Mouse (Mus musculus) ES-E14 (cell line): ENCODE results near the gene Atp2b4. TPM values are rescaled to one million over a fixed set of nuclear protein-coding genes. Genes with fewer than 3 reads are reported as not detected.
A peak's percentile ranks its signal among the peaks of the same experiment; 100 is the strongest.

Experiments used
- DNase-seq: peaks from one replicate; pipeline ENCODE4 v3.0.0-alpha.2; 2013; ENCODE audit warnings: low read depth, low spot score
- H3K27ac ChIP-seq: 2 replicates; pipeline ENCODE4 v1.5.1; 2012; ENCODE audit warnings: low read depth, mild to moderate bottlenecking, low read length, moderate library complexity, mixed read lengths; ENCODE audit not compliant: poor library complexity, insufficient read depth, severe bottlenecking
- H3K36me3 ChIP-seq: 2 replicates; pipeline ENCODE4 v1.6.1; 2012; ENCODE audit warnings: mild to moderate bottlenecking, low read length, moderate library complexity, mixed read lengths; ENCODE audit not compliant: control insufficient read depth, poor library complexity, insufficient read depth, severe bottlenecking
- H3K4me1 ChIP-seq, 2 experiments: fragments of 150-350 bp in 1 of 2; sonication (generic) in 1 of 2; 2 replicates each; pipeline ENCODE4 v1.6.1; 2012; ENCODE audit warnings: low read length in 2 of 2, mild to moderate bottlenecking in 1 of 2, mixed read lengths in 1 of 2; ENCODE audit not compliant: control insufficient read depth in 2 of 2, insufficient read depth in 2 of 2, poor library complexity in 1 of 2
- H3K4me3 ChIP-seq, 2 experiments: fragments of 150-350 bp in 1 of 2; sonication (generic) in 1 of 2; 2 replicates each; pipeline ENCODE4 v1.5.1; 2012; ENCODE audit warnings: low read length in 2 of 2, low read depth in 1 of 2, mild to moderate bottlenecking in 1 of 2, mixed read lengths in 1 of 2; ENCODE audit not compliant: insufficient read depth in 1 of 2, poor library complexity in 1 of 2, severe bottlenecking in 1 of 2
- H3K9ac ChIP-seq: 2 replicates; pipeline ENCODE4 v1.6.1; 2012; ENCODE audit warnings: low read depth, mild to moderate bottlenecking, low read length, mixed read lengths; ENCODE audit not compliant: poor library complexity, insufficient read depth, severe bottlenecking
- H3K9me3 ChIP-seq: fragments of 150-350 bp; sonication (generic); 2 replicates; pipeline ENCODE4 v1.6.1; 2012; ENCODE audit warnings: low read depth, mild to moderate bottlenecking, low read length; ENCODE audit not compliant: control insufficient read depth, insufficient read depth
- CHD2 ChIP-seq: IDR thresholded peaks from 2 replicates; pipeline ENCODE4 v1.6.1; 2014; ENCODE audit warnings: mild to moderate bottlenecking, low read depth, low read length, inconsistent platforms
- HCFC1 ChIP-seq: IDR thresholded peaks from 2 replicates; pipeline ENCODE4 v1.6.1; 2012; ENCODE audit warnings: low read length, inconsistent platforms, borderline replicate concordance; ENCODE audit not compliant: insufficient read depth
- MAFK ChIP-seq: IDR thresholded peaks from 2 replicates; pipeline ENCODE4 v1.6.1; 2014; ENCODE audit warnings: mild to moderate bottlenecking, low read depth, low read length, inconsistent platforms; ENCODE audit not compliant: insufficient read depth
- ZC3H11A ChIP-seq: IDR thresholded peaks from 2 replicates; pipeline ENCODE4 v1.6.1; 2012; ENCODE audit warnings: low read depth, mild to moderate bottlenecking, inconsistent platforms, low read length, borderline replicate concordance
- ZNF384 ChIP-seq: IDR thresholded peaks from 2 replicates; pipeline ENCODE4 v1.6.1; 2012; ENCODE audit warnings: low read depth, low read length, inconsistent platforms
- in situ Hi-C, 2 experiments: fragments of 600-800 bp; cut with MboI; formaldehyde crosslinking; loops; one replicate each; pipeline ENCODE4 v1.15.1; 2025; ENCODE audit warnings: low sequenced_read_pairs in 2 of 2, inconsistent platforms in 1 of 2; ENCODE audit not compliant: unreplicated experiment in 2 of 2
- total RNA-seq: library from RNA; depleted of rRNA; stranded (reverse); fragments of 300-350 nt; gene quantifications from 2 replicates; pipeline ENCODE4 v1.2.3, GENCODE M21; 2012; rRNA removed

Gene Atp2b4
- 9.8 and 16.1 TPM in 2 replicates for total RNA-seq

GRCm38 (mm10) chr1:133800948-133801393 is at the start of gene Atp2b4:
Gene Atp2b4 (minus strand): TSS chr1:133801041.
- in situ Hi-C loops, result no loop called here
- Histone ChIP-seq H3K4me1 (peaks cover 0 to 7% of the 10 kb centered on the region in 2 experiments; a peak in 2 of 4 replicates), H3K9ac (no peak within 1 kb of the TSS), H3K27ac (no peak within 1 kb of the TSS), H3K36me3 (no peaks in the 10 kb centered on the region), H3K4me3 (peak within 1 kb of the TSS; percentile 43 to 62), H3K9me3 (no peaks in the 10 kb centered on the region)
- no peak for TF ChIP-seq ZNF384
- no peak for TF ChIP-seq HCFC1
- TF ChIP-seq CHD2, result no peak
- no peak for TF ChIP-seq MAFK
- no peak for TF ChIP-seq ZC3H11A
- DNase-seq, result peak; percentile 69

- no peaks in the 10 kb centered on the region for H3K36me3 ChIP-seq
- no peak for DNase-seq
- peaks cover 0 to 2% of the 10 kb centered on the region in 2 experiments; a peak in 1 of 4 replicates for H3K4me1 ChIP-seq
- no peaks in the 10 kb centered on the region for H3K9me3 ChIP-seq
- H3K9ac ChIP-seq, result no peak overlapping the region
- no peak overlapping the region for H3K27ac ChIP-seq
- in situ Hi-C loops, result no loop called here
- no peak overlapping the region for H3K4me3 ChIP-seq
- TF ChIP-seq MAFK (no peak), HCFC1 (no peak), ZC3H11A (no peak), ZNF384 (no peak), CHD2 (no peak)
Measured at GRCm38 (mm10) chr1:133844734-133845133, 43.9 kb upstream of the Atp2b4 start.

GRCm38 (mm10) chr1:133843900-133844299 is 43.1 kb upstream of the Atp2b4 start:
- no peak for DNase-seq
- no peaks in the 10 kb centered on the region for H3K9me3 ChIP-seq
- no peak overlapping the region for H3K9ac ChIP-seq
- no peak overlapping the region for H3K4me3 ChIP-seq
- no peak overlapping the region for H3K27ac ChIP-seq
- peaks cover 0 to 2% of the 10 kb centered on the region in 2 experiments; a peak in 1 of 4 replicates for H3K4me1 ChIP-seq
- in situ Hi-C loops, result no loop called here
- no peaks in the 10 kb centered on the region for H3K36me3 ChIP-seq
- no peak for TF ChIP-seq ZC3H11A

- in situ Hi-C loops, result no loop called here
- peaks cover 0 to 2% of the 10 kb centered on the region in 2 experiments; a peak in 1 of 4 replicates for H3K4me1 ChIP-seq
- DNase-seq, result no peak
- H3K9me3 ChIP-seq, result no peaks in the 10 kb centered on the region
- TF ChIP-seq ZNF384 (no peak), ZC3H11A (no peak), CHD2 (no peak), HCFC1 (no peak), MAFK (no peak)
- no peaks in the 10 kb centered on the region for H3K36me3 ChIP-seq
- H3K27ac ChIP-seq, result no peak overlapping the region
- no peak overlapping the region for H3K9ac ChIP-seq
- no peak overlapping the region for H3K4me3 ChIP-seq
Measured at GRCm38 (mm10) chr1:133843370-133843769, 42.5 kb upstream of the Atp2b4 start.

- TF ChIP-seq HCFC1 (no peak), MAFK (no peak), CHD2 (no peak), ZC3H11A (no peak), ZNF384 (no peak)
- no peak overlapping the region for H3K4me3 ChIP-seq
- H3K9me3 ChIP-seq, result no peaks in the 10 kb centered on the region
- no peaks in the 10 kb centered on the region for H3K36me3 ChIP-seq
- no peak overlapping the region for H3K9ac ChIP-seq
- peaks cover 0 to 2% of the 10 kb centered on the region in 2 experiments; a peak in 1 of 4 replicates for H3K4me1 ChIP-seq
- H3K27ac ChIP-seq, result no peak overlapping the region
- DNase-seq, result no peak
- in situ Hi-C loops, result no loop called here
Measured at GRCm38 (mm10) chr1:133842074-133842725, 41.4 kb upstream of the Atp2b4 start.
